In the genomic region with DNA sequence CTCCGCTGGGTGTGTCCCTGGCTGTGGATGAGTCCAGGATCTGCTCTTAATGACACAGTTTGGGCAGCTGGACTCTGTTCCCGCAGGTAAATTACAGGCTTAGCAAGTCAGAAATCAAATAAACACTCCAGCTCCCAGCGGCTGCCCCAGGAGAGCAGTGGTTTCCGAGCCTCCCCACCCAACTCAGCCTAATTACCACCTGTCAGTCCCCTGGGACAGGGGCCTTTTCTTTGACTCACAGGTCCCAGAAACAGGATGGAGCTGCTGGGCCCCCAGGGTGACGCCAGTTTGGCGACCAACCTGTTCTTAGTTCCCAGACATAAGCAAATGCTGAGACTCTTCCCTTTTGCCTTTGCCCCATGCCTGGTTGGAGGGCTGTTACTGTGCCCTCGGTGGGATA, we compare ENCODE assay signal across 27 mouse cellular contexts. TPM values are rescaled to one million over a fixed set of nuclear protein-coding genes. Genes with fewer than 3 reads are reported as not detected.
DNase-seq lines count a peak whose midpoint lies in the region; ATAC-seq and TF ChIP-seq lines count a peak whose summit lies in the region.
"Had no signal": no experiment of that assay in that cellular context is flagged by ENCODE, and none has a peak within 500 bp of the region (broad histone marks: within the 10 kb centered on the region; RNA-seq: fewer than 3 reads in every experiment).

No protein-coding gene starts in this region.

- H3K4me1 ChIP-seq in CH12.LX (ENCODE audit: control insufficient read depth in 1 of 2, insufficient read depth in 2 of 2), result peaks cover 33 to 83% of the 10 kb centered on the region in 2 experiments
- H3K4me1 ChIP-seq in kidney, embryonic 14.5 days (ENCODE audit: control insufficient read depth, insufficient read depth, low read length), result no peaks in the 10 kb centered on the region
- H3K4me1 ChIP-seq: embryonic facial prominence, embryonic 12.5 days; embryonic facial prominence, embryonic 15.5 days; forebrain, embryonic 10.5 days; forebrain, embryonic 12.5 days had no signal

- no peak overlapping the region for H3K9ac ChIP-seq in CH12.LX (ENCODE audit: insufficient read depth, low read depth)
- no peak overlapping the region for H3K9ac ChIP-seq in kidney, embryonic 14.5 days (ENCODE audit: low read depth, low read length)
- H3K9ac ChIP-seq: embryonic facial prominence, embryonic 12.5 days; embryonic facial prominence, embryonic 15.5 days; forebrain, embryonic 12.5 days had no signal

- no peak for TF ChIP-seq CTCF in CH12.LX (conservative IDR thresholded peaks at IDR 0.05 in 1 of 2, IDR thresholded peaks at IDR 0.05 in 1 of 2; ENCODE audit: low read depth in 2 of 2, low read length in 2 of 2)

- peaks cover 0 to 12% of the 10 kb centered on the region in 2 experiments for H3K36me3 ChIP-seq in CH12.LX (replicated peaks in 1 of 2; ENCODE audit: control insufficient read depth in 1 of 2, insufficient read depth in 1 of 2, low read length in 1 of 2)
- H3K36me3 ChIP-seq in kidney, embryonic 14.5 days (ENCODE audit: control insufficient read depth, insufficient read depth, low read length), result peaks cover 3% of the 10 kb centered on the region; the same call in 1 of the 2 replicates
- H3K36me3 ChIP-seq: embryonic facial prominence, embryonic 12.5 days; embryonic facial prominence, embryonic 15.5 days had no signal

- no peak for TF ChIP-seq RAD21 in CH12.LX (IDR thresholded peaks at IDR 0.05; ENCODE audit: low read depth, low read length)

- no peak for ATAC-seq in kidney, embryonic 14.5 days (ENCODE audit: low FRiP score, low TSS enrichment)
- ATAC-seq: CD4-positive, CD25-positive, alpha-beta regulatory T cell, adult 4 months; forebrain, embryonic 14.5 days; forebrain, embryonic 16.5 days had no signal

- WGBS in kidney, embryonic 14.5 days, result 82% methylated on average over 7 of the region's 7 CpGs

- dilution Hi-C loops in CH12.LX (cut with MboI; ENCODE audit: extremely low pct_ligation_motif_present, extremely low pct_unique_long_range_greater_than_20kb, low sequenced_read_pairs), result no loop called here

- no peaks in the 10 kb centered on the region for H3K79me2 ChIP-seq in CH12.LX (replicated peaks; ENCODE audit: control insufficient read depth, extremely low read depth, insufficient read depth, poor library complexity, severe bottlenecking)

- DNase-seq in spleen, postnatal 36 days (ENCODE audit: low spot score in 2 of 2), result peak; percentile 31 to 36
- DNase-seq in spleen, adult 12 weeks (ENCODE audit: low spot score), result no peak
- peak; percentile 88 for DNase-seq in CH12.LX (ENCODE audit: extremely low read depth)
- DNase-seq in lung, postnatal 25 days (ENCODE audit: low spot score), result no peak
- DNase-seq: adrenal gland, adult 2 months; adrenal gland, postnatal 10 days; adrenal gland, postnatal 25 days; cerebellum, adult 11 months; cerebellum, adult 18-20 months; cerebellum, adult 8-10 months; cerebellum, adult 9-11 months; cerebellum, postnatal 14 days; cerebellum, postnatal 36 days; embryo, embryonic 11 days had no signal

- H3K4me3 ChIP-seq in CH12.LX (replicated peaks in 1 of 3; ENCODE audit: low read depth in 2 of 3, low read length in 2 of 3, poor library complexity in 1 of 3), result peak overlapping the region in 1 of 3 experiments; percentile 30
- H3K4me3 ChIP-seq in kidney, embryonic 14.5 days (ENCODE audit: low read length), result no peak overlapping the region
- H3K4me3 ChIP-seq: embryonic facial prominence, embryonic 12.5 days; embryonic facial prominence, embryonic 15.5 days; erythroblast, embryonic 14.5 days; forebrain, embryonic 10.5 days; forebrain, embryonic 12.5 days had no signal

- H3K4me2 ChIP-seq in CH12.LX (ENCODE audit: insufficient read depth, low read depth, poor library complexity, severe bottlenecking), result peak overlapping the region; percentile 30; the same call in 1 of the 2 replicates
- H3K4me2 ChIP-seq in kidney, embryonic 14.5 days (replicated peaks; ENCODE audit: low read depth, low read length), result no peak overlapping the region
- H3K4me2 ChIP-seq: embryonic facial prominence, embryonic 12.5 days; embryonic facial prominence, embryonic 15.5 days; forebrain, embryonic 12.5 days had no signal

- in situ Hi-C loops in CH12.LX (cut with MboI; ENCODE audit: low pct_ligation_motif_present, low pct_unique_long_range_greater_than_20kb, low sequenced_read_pairs), result no loop called here

- H3K27me3 ChIP-seq in CH12.LX (replicated peaks), result no peaks in the 10 kb centered on the region
- no peaks in the 10 kb centered on the region for H3K27me3 ChIP-seq in kidney, embryonic 14.5 days (ENCODE audit: control insufficient read depth, insufficient read depth, low read length)
- H3K27me3 ChIP-seq: embryonic facial prominence, embryonic 12.5 days; embryonic facial prominence, embryonic 15.5 days had no signal

- TF ChIP-seq EP300 in CH12.LX (IDR thresholded peaks at IDR 0.05; ENCODE audit: low read length), result peak; percentile 74; the same call in 1 of the 2 replicates

- no peak for TF ChIP-seq POLR2A in CH12.LX (IDR thresholded peaks at IDR 0.05; ENCODE audit: low read depth, low read length)

- peak overlapping the region; percentile 16; the same call in 1 of the 2 replicates for H3K27ac ChIP-seq in CH12.LX (ENCODE audit: insufficient read depth, low read depth)
- H3K27ac ChIP-seq in kidney, embryonic 14.5 days (ENCODE audit: low read depth, low read length), result no peak overlapping the region
- H3K27ac ChIP-seq: embryonic facial prominence, embryonic 12.5 days; embryonic facial prominence, embryonic 15.5 days; forebrain, embryonic 10.5 days; forebrain, embryonic 12.5 days had no signal

- H3K9me3 ChIP-seq in CH12.LX (replicated peaks; ENCODE audit: low read length), result peaks cover 4% of the 10 kb centered on the region
- no peaks in the 10 kb centered on the region for H3K9me3 ChIP-seq in kidney, embryonic 14.5 days (ENCODE audit: control insufficient read depth, low read length)
- H3K9me3 ChIP-seq: embryonic facial prominence, embryonic 12.5 days; embryonic facial prominence, embryonic 15.5 days; forebrain, embryonic 10.5 days; forebrain, embryonic 12.5 days had no signal

TF ChIP-seq in CH12.LX, 34 proteins besides CTCF, POLR2A, EP300 and RAD21:
- no peak for TF ChIP-seq E2F4 (IDR thresholded peaks at IDR 0.05; ENCODE audit: insufficient replicate concordance, low read depth, low read length)
- TF ChIP-seq CHD2 (IDR thresholded peaks at IDR 0.05; ENCODE audit: low read length), result no peak
- peak; percentile 82 for TF ChIP-seq TCF12 (IDR thresholded peaks at IDR 0.05; ENCODE audit: low read depth, low read length)
- TF ChIP-seq MEF2A (IDR thresholded peaks at IDR 0.05; ENCODE audit: borderline replicate concordance, low read depth, low read length), result peak; percentile 78
- no peak for TF ChIP-seq MYC (IDR thresholded peaks at IDR 0.05; ENCODE audit: low read depth, low read length)
- no peak for TF ChIP-seq NELFE (IDR thresholded peaks at IDR 0.05; ENCODE audit: low read depth, low read length)
- TF ChIP-seq HCFC1 (IDR thresholded peaks at IDR 0.05; ENCODE audit: low read depth, low read length), result no peak
- no peak for TF ChIP-seq MXI1 (IDR thresholded peaks at IDR 0.05; ENCODE audit: low read depth, low read length)
- peak; percentile 59 for TF ChIP-seq BHLHE40 (IDR thresholded peaks at IDR 0.05; ENCODE audit: low read depth, low read length)
- TF ChIP-seq ZC3H11A (IDR thresholded peaks at IDR 0.05; ENCODE audit: low read depth, low read length), result no peak
- TF ChIP-seq JUN (IDR thresholded peaks at IDR 0.05; ENCODE audit: insufficient read depth, low read depth, low read length), result no peak
- 0 out of 2 replicates have a peak, but pooled peaks have one; percentile 18 for TF ChIP-seq MAFK (IDR thresholded peaks at IDR 0.05; ENCODE audit: insufficient replicate concordance, low read length)
- peak; percentile 51; the same call in 1 of the 2 replicates for TF ChIP-seq RCOR1 (conservative IDR thresholded peaks at IDR 0.05; ENCODE audit: low read depth, low read length)
- TF ChIP-seq ETS1 (conservative IDR thresholded peaks at IDR 0.05; ENCODE audit: low read depth, low read length), result peak; percentile 75
- TF ChIP-seq ZMIZ1 (IDR thresholded peaks at IDR 0.05; ENCODE audit: low read depth, low read length), result no peak
- TF ChIP-seq MAZ (IDR thresholded peaks at IDR 0.05; ENCODE audit: low read depth, low read length), result peak; percentile 39; the same call in 1 of the 2 replicates
- TF ChIP-seq SMC3 (IDR thresholded peaks at IDR 0.05; ENCODE audit: low read depth, low read length), result no peak
- no peak for TF ChIP-seq ZKSCAN1 (IDR thresholded peaks at IDR 0.05; ENCODE audit: borderline replicate concordance, low read depth, low read length)
- no peak for TF ChIP-seq POLR2AphosphoS2 (IDR thresholded peaks at IDR 0.05; ENCODE audit: low read depth, low read length)
- TF ChIP-seq IRF4 (IDR thresholded peaks at IDR 0.05; ENCODE audit: low read depth, low read length), result peak; percentile 73
- 0 out of 2 replicates have a peak, but pooled peaks have one; percentile 36 for TF ChIP-seq KAT2A (IDR thresholded peaks at IDR 0.05; ENCODE audit: insufficient replicate concordance, low read length)
- no peak for TF ChIP-seq CHD1 (IDR thresholded peaks at IDR 0.05; ENCODE audit: low read depth, low read length)
- TF ChIP-seq UBTF (IDR thresholded peaks at IDR 0.05; ENCODE audit: low read depth, low read length), result 0 out of 2 replicates have a peak, but pooled peaks have one; percentile 43
- TF ChIP-seq USF2 (conservative IDR thresholded peaks at IDR 0.05; ENCODE audit: low read depth, low read length), result no peak
- TF ChIP-seq GABPA (IDR thresholded peaks at IDR 0.05; ENCODE audit: insufficient replicate concordance, low read depth, low read length), result no peak
- no peak for TF ChIP-seq PAX5 (IDR thresholded peaks at IDR 0.05; ENCODE audit: low read length)
- no peak for TF ChIP-seq USF1 (IDR thresholded peaks at IDR 0.05; ENCODE audit: low read depth, low read length)

RNA-seq across cellular contexts. Expression of a gene that starts 11.6 kb away (rescaled TPM):
- 0.08 TPM in 2 replicates for total RNA-seq in CH12.LX (2012; rRNA removed)
- not detected in 2 replicates for total RNA-seq in CH12.LX (2014; rRNA removed)
- polyA plus RNA-seq in CH12.LX (2012; ENCODE audit: insufficient read length, low read depth), result 0.18 TPM in 1 of 2 replicates, not detected in the other
- polyA plus RNA-seq in kidney, embryonic 14.5 days (2014; fragmentation: Nextera tagmentation; extraction: Ambion mirVana), result not detected in 2 replicates
- total RNA-seq: adrenal gland, adult 2 months; adrenal gland, postnatal 25 days; adrenal gland, postnatal 4 days; common myeloid progenitor, adult 5-6 weeks; MEL had no signal
- polyA plus RNA-seq: adrenal gland, adult 2 months; CD4-positive, CD25-positive, alpha-beta regulatory T cell, adult 4 months; embryonic facial prominence, embryonic 12.5 days; erythroblast, embryonic 14.5 days; forebrain, embryonic 10.5 days; forebrain, embryonic 12.5 days; forebrain, embryonic 14.5 days; forebrain, embryonic 16.5 days; frontal cortex, adult 2 months had no signal

RNA-seq across cellular contexts. Expression of a gene that starts 31.2 kb away (rescaled TPM):
- 0.68 and 0.71 TPM in 2 replicates for total RNA-seq in CH12.LX (2012; rRNA removed)
- 0.26 and 0.30 TPM in 2 replicates for total RNA-seq in CH12.LX (2014; rRNA removed)
- 0.76 and 0.86 TPM in 2 replicates for polyA plus RNA-seq in CH12.LX (2012; ENCODE audit: insufficient read length, low read depth)
- 0.20 TPM in 1 of 2 replicates, not detected in the other for polyA plus RNA-seq in kidney, embryonic 14.5 days (2014; fragmentation: Nextera tagmentation; extraction: Ambion mirVana)
- total RNA-seq: adrenal gland, postnatal 25 days; adrenal gland, postnatal 4 days; common myeloid progenitor, adult 5-6 weeks had no signal
- polyA plus RNA-seq: CD4-positive, CD25-positive, alpha-beta regulatory T cell, adult 4 months; erythroblast, embryonic 14.5 days; forebrain, embryonic 12.5 days; forebrain, embryonic 14.5 days had no signal

RNA-seq across cellular contexts. Expression of a gene that starts 49.7 kb away (rescaled TPM):
- total RNA-seq in CH12.LX (2012; rRNA removed), result 318 and 326 TPM in 2 replicates
- 206 and 207 TPM in 2 replicates for total RNA-seq in CH12.LX (2014; rRNA removed)
- polyA plus RNA-seq in CH12.LX (2012; ENCODE audit: insufficient read length, low read depth), result 370 and 444 TPM in 2 replicates
- polyA plus RNA-seq in kidney, embryonic 14.5 days (2014; fragmentation: Nextera tagmentation; extraction: Ambion mirVana), result 63.9 and 82.6 TPM in 2 replicates

Comparison
In these comparisons a context has a peak if more than half of its experiments do, and no peak if none do; other contexts are left out.
1. DNase-seq: peak in spleen, postnatal 36 days (2 of 2) and CH12.LX (single experiment); none in spleen, adult 12 weeks (single experiment) and lung, postnatal 25 days (single experiment).